Mouse (Mus musculus): ENCODE results near the gene Klhl9. TPM values are rescaled to one million over a fixed set of nuclear protein-coding genes. Genes with fewer than 3 reads are reported as not detected.
"Not testable (repeated sequence)": the region's sequence is repeated elsewhere in the genome, so short reads cannot be mapped to it uniquely, and the experiment has no call there.

Gene Klhl9
- polyA plus RNA-seq (2015; fragmentation: Nextera tagmentation; extraction: Ambion mirVana), result 112 and 117 TPM in 2 replicates

DNA sequence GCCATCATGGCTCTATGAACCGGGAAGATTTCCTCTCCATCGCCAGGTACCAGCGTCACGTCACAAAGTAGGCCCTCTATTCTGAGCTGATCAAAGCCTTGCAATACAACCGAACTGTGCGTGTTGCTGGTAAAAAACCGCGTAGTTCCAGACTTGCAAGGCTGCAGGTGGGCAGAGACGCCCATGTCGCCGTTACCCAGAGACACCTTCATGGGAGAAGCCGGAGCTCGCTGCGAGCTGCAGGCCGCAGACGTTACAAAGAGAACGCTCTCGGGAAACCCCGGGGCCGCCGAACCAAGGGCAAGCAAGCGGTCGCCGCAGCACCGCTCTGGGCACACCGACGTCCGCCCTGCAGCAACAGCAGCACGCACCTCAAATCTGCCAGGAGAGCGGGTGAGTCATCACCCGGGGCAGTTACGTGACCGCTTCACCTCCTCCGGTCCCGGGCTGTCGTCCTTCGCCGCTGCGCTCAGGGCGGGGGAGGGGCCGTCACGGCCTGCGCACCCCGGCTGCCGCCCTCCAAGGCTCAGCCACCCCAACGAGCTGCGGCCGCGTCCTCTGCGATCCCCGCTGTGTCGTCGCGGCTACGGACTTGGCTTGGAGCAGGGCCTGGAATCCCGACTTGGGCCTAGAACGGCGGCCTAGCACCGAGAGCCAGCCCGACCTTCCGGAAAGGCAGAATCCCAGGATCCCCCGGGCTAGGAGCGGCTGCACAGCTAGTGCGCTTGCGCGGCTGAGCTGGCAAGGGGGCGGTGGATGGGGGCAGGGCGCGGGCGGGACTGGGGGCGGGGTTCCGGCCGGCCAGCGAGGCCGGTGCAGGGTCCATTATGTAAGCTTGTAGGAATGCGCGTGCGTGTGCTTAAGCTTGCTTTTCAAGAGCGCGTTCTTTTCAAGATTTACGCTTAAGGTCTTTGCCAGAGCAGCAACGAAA is at the start of gene Klhl9, which contains the start of gene Gm26566:
Gene Klhl9, minus strand, starts transcription at position 675 of the 931 bp plus-strand sequence.
Gene Gm26566, plus strand, starts transcription at position 15 of the 931 bp plus-strand sequence.
- no peaks in the 10 kb centered on the region for H3K27me3 ChIP-seq (replicated peaks)
- 0 out of 2 replicates have a peak, but pooled peaks cover 3% of the 10 kb centered on the region for H3K36me3 ChIP-seq (replicated peaks)
- WGBS, result under 1% methylated on average over 81 of the region's 82 CpGs
- peak within 1 kb of the TSS; percentile 99 for H3K9ac ChIP-seq
- peak within 1 kb of the TSS; percentile 51 for H3K4me2 ChIP-seq
- H3K4me1 ChIP-seq, result peaks cover 35% of the 10 kb centered on the region
- H3K4me3 ChIP-seq, result peak within 1 kb of the TSS; percentile 98
- H3K9me3 ChIP-seq, result no peaks in the 10 kb centered on the region
- H3K27ac ChIP-seq, result peak within 1 kb of the TSS; percentile 98
- ATAC-seq (replicated peaks), result peak; percentile 99

DNA sequence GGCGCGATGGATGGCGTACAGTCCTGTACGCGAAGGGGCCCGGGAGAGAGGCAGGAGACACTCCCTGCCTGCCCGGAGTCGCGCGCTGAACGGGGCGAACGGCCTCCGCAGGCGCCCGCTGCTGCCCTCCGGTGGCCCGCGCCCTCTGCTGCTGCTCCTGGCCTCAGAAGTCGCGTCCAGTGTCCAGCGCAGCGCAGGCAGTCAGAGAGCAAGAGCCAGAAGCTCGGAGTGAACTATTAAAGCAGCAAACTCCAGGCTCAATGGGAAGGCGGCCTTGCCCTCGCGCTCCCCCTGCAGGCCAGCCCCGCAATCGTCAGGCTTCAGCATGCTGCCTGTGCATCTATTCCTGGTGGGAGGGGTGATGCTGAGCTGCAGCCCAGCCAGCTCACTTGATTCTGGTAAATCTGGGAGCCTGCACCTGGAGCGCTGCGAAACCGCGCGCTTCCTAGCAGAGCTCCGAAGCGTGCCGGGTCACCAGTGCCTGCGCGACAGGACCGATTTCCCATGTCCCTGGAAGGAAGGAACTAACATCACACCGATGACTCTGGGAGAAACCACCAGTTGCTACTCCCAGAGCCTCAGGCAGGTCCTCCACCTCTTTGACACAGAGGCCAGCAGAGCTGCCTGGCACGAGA is 41.2 kb upstream of the Klhl9 start:
- WGBS, result 3% methylated on average over 33 of the region's 42 CpGs
- not testable (repeated sequence) for H3K27me3 ChIP-seq (replicated peaks); H3K4me1 ChIP-seq; H3K9ac ChIP-seq; H3K27ac ChIP-seq; H3K9me3 ChIP-seq; ATAC-seq (replicated peaks); H3K36me3 ChIP-seq (replicated peaks)
- H3K4me3 ChIP-seq, result peak overlapping the region; percentile 38
- peak overlapping the region; percentile 63 for H3K4me2 ChIP-seq

DNA sequence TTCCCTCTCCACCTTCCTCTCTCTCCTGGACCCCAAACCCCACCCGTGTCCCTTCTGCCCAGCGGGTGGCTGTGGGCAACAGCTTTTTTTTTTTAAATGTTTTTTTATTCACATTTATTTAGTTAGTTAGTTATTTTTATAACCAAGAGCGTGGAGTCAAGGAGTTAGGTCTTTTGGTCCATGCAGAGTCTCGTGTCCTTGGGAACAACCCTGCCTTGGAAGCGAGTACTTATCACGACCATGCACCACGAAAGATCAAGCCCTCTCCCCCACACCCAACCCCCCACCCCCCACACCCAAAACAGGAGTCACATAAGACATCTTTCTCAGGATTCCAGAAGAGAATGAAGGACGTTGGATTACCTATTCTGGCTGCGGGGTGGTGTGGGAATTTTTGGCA is 40.1 kb upstream of the Klhl9 start:
- not testable (repeated sequence) for H3K9me3 ChIP-seq; H3K27me3 ChIP-seq (replicated peaks); H3K27ac ChIP-seq; H3K9ac ChIP-seq; ATAC-seq (replicated peaks); H3K4me3 ChIP-seq; H3K4me1 ChIP-seq; H3K4me2 ChIP-seq; H3K36me3 ChIP-seq (replicated peaks)
- 43% methylated on average over 9 of the region's 9 CpGs for WGBS

DNA sequence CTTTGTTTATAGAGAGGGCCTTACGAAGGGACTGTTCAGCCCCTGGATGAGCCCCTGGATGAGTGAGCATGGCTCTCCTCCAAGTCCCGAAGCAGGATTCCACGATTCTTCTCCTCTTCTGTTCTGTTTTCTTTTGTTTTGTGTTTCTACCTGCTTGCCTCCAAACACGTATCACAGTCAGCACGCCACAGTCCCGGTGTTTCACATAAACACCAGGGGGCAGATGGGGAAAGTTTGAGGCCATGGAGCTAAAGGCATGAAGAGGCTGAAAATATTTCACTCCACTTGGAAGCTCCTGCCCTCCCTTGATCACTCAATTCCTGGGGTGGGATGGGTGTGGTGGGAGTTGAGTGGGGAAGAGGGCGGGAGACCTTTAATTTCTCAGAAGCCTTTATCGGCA is 39.5 kb upstream of the Klhl9 start:
- H3K27me3 ChIP-seq (replicated peaks); H3K4me2 ChIP-seq; H3K27ac ChIP-seq; H3K4me3 ChIP-seq; H3K36me3 ChIP-seq (replicated peaks); H3K4me1 ChIP-seq; ATAC-seq (replicated peaks); H3K9me3 ChIP-seq; H3K9ac ChIP-seq: not testable (repeated sequence)
- 64% methylated on average over 6 of the region's 8 CpGs for WGBS

DNA sequence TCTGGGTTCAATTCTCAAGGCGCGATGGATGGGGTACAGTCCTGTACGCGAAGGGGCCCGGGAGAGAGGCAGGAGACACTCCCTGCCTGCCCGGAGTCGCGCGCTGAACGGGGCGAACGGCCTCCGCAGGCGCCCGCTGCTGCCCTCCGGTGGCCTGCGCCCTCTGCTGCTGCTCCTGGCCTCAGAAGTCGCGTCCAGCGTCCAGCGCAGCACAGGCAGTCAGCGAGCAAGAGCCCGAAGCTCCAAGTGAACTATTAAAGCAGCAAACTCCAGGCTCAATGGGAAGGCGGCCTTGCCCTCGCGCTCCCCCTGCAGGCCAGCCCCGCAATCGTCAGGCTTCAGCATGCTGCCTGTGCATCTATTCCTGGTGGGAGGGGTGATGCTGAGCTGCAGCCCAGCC is 38.2 kb upstream of the Klhl9 start:
- ATAC-seq (replicated peaks); H3K36me3 ChIP-seq (replicated peaks); H3K9ac ChIP-seq; H3K4me1 ChIP-seq; H3K27me3 ChIP-seq (replicated peaks); H3K27ac ChIP-seq; H3K9me3 ChIP-seq: not testable (repeated sequence)
- Histone ChIP-seq H3K4me2 (peak overlapping the region; percentile 69), H3K4me3 (peak overlapping the region; percentile 34)
- WGBS, result 0% methylated on average over 23 of the region's 28 CpGs

DNA sequence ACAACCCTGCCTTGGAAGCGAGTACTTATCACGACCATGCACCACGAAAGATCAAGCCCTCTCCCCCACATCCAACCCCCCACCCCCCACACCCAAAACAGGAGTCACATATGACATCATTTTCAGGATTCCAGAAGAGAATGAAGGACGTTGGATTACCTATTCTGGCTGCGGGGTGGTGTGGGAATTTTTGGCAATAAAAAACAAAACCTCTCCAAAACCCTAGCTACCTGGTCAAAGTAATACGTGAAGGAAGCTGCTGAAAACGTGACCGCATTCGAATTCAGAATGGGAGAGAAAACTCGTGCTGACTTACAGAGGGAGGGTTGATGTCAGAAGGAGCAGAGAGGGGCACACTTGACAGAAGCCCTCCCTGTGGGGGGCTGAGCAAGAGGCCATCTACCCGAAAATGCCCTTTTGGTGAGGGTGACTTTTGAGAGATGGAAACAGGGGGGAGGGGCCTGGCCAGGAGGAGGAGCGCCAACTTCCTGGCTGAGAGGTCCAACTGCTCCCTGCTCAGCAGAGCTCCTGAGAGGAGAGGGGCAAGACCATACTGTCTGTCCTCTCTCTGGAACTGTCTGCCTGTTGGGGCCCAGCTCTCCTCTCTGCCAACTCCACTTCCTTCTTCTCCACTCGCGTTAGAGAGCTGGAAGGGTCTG is 37.5 kb upstream of the Klhl9 start, which contains the start of gene Gm13283:
Gene Gm13283, plus strand, starts transcription at position 510 of the 659 bp plus-strand sequence.
- Histone ChIP-seq H3K4me3 (peak within 1 kb of the TSS; percentile 34), H3K4me2 (peak within 1 kb of the TSS; percentile 69)
- H3K4me1 ChIP-seq; H3K9ac ChIP-seq; H3K27ac ChIP-seq; H3K9me3 ChIP-seq; H3K27me3 ChIP-seq (replicated peaks); H3K36me3 ChIP-seq (replicated peaks); ATAC-seq (replicated peaks): not testable (repeated sequence)
- 24% methylated on average over 10 of the region's 14 CpGs for WGBS

DNA sequence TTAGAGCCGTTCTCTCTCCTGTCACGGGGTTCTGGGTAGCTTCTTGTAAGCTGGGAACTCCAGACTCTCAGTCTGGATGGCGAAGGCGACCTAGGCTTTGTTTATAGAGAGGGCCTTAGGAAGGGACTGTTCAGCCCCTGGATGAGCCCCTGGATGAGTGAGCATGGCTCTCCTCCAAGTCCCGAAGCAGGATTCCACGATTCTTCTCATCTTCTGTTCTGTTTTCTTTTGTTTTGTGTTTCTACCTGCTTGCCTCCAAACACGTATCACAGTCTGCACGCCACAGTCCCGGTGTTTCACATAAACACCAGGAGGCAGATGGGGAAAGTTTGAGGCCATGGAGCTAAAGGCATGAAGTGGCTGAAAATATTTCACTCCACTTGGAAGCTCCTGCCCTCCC is 36.5 kb upstream of the Klhl9 start:
- H3K9me3 ChIP-seq; ATAC-seq (replicated peaks); H3K36me3 ChIP-seq (replicated peaks); H3K27ac ChIP-seq; H3K4me2 ChIP-seq; H3K4me3 ChIP-seq; H3K27me3 ChIP-seq (replicated peaks); H3K9ac ChIP-seq; H3K4me1 ChIP-seq: not testable (repeated sequence)
- WGBS, result 84% methylated on average over 9 of the region's 9 CpGs

DNA sequence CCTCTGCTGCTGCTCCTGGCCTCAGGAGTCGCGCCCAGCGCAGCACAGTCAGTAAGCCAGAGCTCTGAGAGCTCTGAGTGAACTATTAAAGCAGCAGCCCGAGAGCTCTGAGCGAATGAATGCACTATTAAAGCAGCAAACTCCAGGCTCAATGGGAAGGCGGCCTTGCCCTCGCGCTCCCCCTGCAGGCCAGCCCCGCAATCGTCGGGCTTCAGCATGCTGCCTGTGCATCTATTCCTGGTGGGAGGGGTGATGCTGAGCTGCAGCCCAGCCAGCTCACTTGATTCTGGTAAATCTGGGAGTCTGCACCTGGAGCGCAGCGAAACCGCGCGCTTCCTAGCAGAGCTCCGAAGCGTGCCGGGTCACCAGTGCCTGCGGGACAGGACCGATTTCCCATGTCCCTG is 35.4 kb upstream of the Klhl9 start:
- not testable (repeated sequence) for H3K36me3 ChIP-seq (replicated peaks); H3K9me3 ChIP-seq; H3K27me3 ChIP-seq (replicated peaks); H3K4me1 ChIP-seq
- 0% methylated on average over 21 of the region's 21 CpGs for WGBS
- H3K4me3 ChIP-seq, result peak overlapping the region; percentile 47
- ATAC-seq (replicated peaks), result peak; percentile 100
- peak overlapping the region; percentile 53 for H3K9ac ChIP-seq
- peak overlapping the region; percentile 71 for H3K27ac ChIP-seq
- peak overlapping the region; percentile 91 for H3K4me2 ChIP-seq

DNA sequence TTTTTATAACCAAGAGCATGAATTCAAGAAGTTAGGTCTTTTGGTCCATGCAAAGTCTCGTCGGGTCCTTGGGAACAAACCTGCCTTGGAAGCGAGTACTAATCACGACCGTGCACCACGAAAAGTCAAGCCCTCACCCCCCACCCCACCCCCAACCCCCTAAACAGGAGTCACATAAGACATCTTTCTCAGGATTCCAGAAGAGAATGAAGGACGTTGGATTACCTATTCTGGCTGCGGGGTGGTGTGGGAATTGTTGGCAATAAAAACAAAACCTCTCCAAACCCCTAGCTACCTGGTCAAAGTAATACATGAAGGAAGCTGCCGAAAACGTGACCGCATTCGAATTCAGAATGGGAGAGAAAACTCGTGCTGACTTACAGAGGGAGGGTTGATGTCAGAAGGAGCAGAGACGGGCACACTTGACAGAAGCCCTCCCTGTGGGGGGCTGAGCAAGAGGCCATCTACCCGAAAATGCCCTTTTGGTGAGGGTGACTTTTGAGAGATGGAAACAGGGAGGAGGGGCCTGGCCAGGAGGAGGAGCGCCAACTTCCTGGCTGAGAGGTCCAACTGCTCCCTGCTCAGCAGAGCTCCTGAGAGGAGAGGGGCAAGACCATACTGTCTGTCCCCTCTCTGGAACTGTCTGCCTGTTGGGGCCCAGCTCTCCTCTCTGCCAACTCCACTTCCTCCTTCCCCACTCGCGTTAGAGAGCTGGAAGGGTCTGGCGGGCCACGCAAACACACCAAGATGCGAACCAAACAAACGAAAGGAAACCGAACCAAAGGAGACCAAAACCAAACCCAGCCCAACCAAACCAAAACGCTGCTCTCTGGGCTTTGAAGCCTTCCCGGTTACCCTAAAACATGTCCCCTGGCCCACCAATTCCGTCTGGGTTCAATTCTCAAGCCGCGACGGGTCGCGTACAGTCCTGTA is 34.6 kb upstream of the Klhl9 start:
- Histone ChIP-seq H3K4me2 (peak overlapping the region; percentile 91), H3K9ac (peak overlapping the region; percentile 53), H3K27ac (peak overlapping the region; percentile 71), H3K4me3 (peak overlapping the region; percentile 47)
- 9% methylated on average over 29 of the region's 31 CpGs for WGBS
- not testable (repeated sequence) for H3K4me1 ChIP-seq; H3K27me3 ChIP-seq (replicated peaks); ATAC-seq (replicated peaks); H3K36me3 ChIP-seq (replicated peaks); H3K9me3 ChIP-seq

DNA sequence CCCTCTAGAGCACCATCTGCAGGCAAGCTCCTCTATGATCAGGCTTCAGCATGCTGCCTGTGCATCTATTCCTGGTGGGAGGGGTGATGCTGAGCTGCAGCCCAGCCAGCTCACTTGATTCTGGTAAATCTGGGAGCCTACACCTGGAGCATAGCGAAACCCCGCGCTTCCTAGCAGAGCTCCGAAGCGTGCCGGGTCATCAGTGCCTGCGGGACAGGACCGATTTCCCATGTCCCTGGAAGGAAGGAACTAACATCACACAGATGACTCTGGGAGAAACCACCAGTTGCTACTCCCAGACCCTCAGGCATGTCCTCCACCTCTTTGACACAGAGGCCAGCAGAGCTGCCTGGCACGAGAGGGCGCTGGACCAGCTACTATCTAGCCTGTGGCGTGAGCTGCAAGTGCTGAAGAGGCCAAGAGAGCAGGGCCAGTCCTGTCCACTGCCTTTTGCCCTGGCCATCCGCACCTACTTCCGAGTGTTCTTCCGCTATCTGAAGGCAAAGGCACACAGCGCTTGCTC is 32.6 kb upstream of the Klhl9 start, which contains the start of gene Gm13271:
Gene Gm13271, plus strand, starts transcription at position 51 of the 523 bp plus-strand sequence.
- H3K4me3 ChIP-seq; H3K27me3 ChIP-seq (replicated peaks); H3K4me2 ChIP-seq; H3K27ac ChIP-seq; H3K9me3 ChIP-seq; H3K36me3 ChIP-seq (replicated peaks); ATAC-seq (replicated peaks); H3K4me1 ChIP-seq; H3K9ac ChIP-seq: not testable (repeated sequence)
- WGBS, result 77% methylated on average over 15 of the region's 15 CpGs

DNA sequence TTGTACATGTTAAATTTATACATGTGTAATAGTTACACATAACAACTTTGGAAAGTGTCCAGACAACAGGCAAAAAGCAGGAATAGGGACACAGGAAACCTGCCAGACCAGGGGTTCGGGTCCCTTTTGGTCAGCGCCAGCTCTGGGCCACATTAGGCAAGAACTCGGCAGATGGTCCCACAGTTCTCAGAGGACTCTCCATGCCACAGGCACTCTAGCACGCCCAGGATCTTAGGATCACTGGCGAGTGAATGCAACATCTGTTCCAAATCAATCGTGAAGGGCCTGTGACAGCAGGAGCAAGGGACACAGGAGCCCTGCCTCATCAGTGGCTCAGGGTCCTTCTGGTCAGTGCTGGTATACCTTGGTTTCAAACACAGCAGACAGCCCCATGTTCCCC is 27.7 kb upstream of the Klhl9 start:
- Histone ChIP-seq H3K9ac (no peak overlapping the region), H3K4me3 (no peak overlapping the region), H3K27ac (no peak overlapping the region), H3K9me3 (no peaks in the 10 kb centered on the region), H3K4me2 (no peak overlapping the region), H3K27me3 (replicated peaks) (no peaks in the 10 kb centered on the region), H3K36me3 (replicated peaks) (no peaks in the 10 kb centered on the region), H3K4me1 (no peaks in the 10 kb centered on the region)
- 56% methylated on average over 6 of the region's 6 CpGs for WGBS
- ATAC-seq (replicated peaks), result no peak
